Mouse (Mus musculus) urinary bladder, postnatal 10 days (tissue): ENCODE measurements around the gene Ppp4r3a.
A peak's percentile ranks its signal among the peaks of the same experiment; 100 is the strongest.
"Not testable (repeated sequence)": the region's sequence is repeated elsewhere in the genome, so short reads cannot be mapped to it uniquely, and the experiment has no call there.

Source experiments
- DNase-seq: peaks from one replicate; pipeline ENCODE4 v3.0.0; 2022; ENCODE audit warnings: low spot score

Gene Ppp4r3a

DNA sequence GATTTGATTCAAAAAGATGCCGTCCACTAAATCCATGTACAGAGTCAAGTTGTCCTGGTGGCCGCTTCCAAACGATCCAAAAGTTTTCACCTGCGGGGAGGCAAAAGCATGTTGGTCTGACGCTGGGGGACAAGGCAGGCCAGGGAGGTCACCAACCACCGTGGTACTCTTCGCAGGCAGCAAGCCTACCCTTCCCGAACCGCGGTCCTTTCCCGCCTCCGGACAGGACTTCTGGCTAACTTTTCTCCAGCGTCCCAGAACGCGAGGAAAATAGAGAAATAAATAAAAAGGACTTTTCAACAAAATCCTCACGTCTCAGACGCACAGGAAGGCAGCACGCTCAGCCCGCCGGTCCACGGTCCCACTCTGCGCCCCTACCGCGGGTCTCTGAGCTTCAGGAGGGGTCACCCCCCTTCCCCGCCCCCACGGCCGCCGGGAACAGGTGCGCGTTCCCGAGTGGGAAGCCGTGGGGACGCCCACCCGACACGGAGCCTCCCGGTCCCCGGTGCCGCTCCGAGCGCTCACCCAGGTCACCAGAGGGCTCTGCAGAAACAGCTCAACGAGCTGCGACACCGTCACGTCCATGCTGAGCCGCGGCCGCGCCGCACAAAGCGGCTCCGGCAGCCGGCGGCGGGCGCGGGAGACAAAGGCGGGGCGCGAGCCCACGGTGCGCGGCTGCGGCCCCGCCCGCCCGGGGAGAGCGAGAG lies 55.1 kb downstream of the Ppp4r3a start:
- no peak for DNase-seq

DNA sequence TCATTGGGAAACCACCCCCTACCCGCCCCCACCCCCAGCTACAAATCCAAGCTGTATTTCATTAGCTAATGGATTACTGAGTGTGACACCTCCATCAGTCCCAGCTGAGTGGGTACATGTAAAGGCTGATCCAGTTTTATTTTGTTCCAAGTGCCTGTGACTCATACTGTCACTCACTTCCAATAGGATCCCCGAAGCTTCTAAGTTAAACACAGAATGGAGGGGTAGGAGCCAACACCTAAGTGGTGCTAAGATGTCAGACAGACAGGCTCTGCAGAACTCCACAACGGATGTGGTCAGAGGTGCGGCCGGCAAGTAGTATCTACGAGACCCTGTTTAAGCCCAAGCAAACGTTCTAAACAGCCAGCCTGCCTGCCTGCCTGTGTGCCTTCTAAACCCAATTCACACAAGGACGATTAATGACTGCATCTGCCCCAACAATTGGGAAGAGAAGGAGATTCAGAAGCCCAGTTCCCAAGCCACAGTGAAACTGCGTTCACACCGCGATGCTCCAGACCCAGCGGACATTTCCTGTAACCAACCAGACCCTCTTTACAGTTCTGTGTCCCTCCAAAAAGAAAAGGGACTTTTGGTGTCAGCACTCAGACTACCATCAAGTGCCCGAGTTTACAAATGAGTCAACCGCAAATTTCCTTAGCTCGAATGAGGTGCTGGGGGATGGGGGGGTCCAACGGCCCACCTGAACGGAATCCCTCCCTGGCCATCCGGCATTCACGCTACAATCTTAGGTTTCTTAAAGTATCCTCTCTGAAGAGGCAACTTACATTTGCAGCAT lies 55.9 kb downstream of the Ppp4r3a start:
- no peak for DNase-seq

DNA sequence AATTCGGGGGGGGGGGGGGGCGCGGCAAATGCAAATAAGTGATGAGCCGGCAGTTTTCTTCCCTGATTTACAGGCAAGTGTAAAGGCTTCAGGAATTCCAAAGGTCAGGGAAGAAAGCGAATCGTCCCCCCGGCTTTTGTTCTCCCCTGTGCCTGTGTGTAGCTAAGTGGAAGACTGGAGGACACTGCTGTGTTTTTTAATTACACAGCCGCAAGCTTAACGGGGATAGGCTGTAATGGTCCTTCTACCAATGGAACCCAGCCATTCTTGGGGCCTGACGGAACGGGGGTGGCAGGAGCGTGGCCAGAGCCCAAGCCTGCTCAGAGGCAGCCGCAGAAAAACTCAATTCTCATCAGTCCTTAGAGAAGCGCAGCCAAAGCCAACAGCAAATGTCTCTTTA lies 56.6 kb downstream of the Ppp4r3a start:
- no peak for DNase-seq

DNA sequence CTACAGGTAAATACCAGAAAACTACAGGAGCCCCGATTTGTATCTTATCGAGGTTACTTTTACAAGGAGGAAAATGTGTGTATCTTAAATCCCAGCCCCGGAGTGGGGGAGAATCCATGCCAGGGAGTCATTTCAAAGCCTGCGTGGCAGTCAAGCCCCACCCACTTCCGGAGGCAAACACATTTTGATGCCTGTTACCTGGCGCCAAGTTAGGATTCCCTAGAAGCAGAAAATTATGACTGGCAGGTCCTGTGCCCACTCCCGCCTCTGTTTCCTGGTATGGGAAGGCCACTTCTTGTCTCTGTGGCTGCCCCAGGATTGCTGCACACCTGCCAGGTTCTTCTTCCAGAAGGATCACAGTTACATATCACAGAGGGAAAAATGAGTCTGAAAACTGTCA lies 57.0 kb downstream of the Ppp4r3a start:
- DNase-seq: no peak

DNA sequence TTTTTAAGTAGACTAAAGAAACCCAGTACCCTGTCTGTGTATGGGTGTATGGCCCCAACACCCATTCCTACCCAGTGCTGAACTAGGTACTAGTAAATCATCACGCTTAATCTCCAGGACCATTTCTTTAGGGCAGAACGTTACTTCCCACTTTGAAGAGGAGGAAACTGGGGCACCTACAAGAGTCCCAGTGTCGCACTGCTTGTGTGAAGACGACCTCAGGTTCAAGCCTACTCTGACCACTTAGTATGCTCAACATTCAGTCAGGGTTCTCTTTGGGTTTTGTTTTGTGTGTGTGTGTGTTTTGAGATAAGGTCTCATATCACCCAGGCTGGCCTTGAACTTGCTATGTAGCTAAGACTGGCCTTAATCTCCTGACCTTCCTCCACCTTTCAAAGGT lies 57.5 kb downstream of the Ppp4r3a start:
- DNase-seq: no peak

DNA sequence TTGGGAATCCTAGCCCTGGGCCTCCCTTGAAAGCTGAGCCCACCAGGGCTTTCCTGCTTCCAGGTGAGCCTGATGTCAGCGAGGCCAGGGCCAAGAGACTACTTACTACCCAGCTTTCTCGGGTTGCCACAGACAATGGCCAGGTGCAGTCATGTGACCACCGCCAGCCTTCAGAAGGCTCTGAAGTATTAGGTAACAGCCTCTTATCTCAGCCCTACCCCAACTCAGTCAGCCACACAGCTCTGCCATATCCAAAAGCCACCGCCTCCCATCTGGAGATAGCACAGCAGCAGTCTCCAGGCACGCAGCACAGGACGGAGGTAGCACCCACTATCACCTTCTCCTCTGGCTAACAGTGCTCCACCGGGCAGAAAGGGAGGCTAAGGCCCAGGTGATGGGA lies 58.1 kb downstream of the Ppp4r3a start:
- peak; percentile 6 for DNase-seq

DNA sequence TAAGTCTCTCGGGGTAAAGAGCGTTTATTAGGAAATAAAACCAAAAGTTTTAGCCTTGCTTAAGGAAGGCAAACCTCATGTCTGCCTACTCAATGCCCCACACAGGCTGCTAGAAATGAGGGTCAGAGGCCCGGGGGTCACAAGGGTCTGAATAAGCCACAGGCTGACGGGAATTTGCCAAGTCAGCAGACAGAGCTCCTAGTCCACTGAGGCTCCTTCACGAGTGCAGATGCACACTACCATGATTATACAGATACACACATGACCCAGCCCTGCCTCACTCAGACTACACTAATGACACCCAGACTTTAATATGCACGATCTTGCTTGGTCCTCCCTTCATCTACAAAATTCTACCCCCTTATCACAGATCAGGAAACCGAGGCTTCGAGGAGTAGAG lies 58.7 kb downstream of the Ppp4r3a start:
- peak; percentile 3 for DNase-seq

DNA sequence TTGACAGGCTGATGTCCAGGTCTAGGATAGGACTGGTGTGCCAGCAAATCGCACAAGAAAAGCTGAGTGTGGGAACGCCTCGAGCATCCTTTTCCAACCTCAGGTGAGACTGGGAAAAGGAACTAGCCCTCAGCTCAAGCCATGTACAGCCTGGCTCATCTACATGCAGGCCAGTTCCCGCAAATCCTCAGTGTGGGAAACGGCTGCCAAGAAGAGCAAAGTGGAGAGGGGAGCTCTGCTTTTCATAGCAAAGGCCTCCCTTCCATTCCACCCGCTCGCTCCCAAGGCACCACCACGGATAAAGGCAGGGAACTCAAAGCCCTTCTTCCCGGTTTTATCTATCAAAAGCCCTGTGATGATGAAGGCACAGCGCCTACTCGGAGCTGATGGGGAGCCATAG lies 60.4 kb downstream of the Ppp4r3a start:
- no peak for DNase-seq

DNA sequence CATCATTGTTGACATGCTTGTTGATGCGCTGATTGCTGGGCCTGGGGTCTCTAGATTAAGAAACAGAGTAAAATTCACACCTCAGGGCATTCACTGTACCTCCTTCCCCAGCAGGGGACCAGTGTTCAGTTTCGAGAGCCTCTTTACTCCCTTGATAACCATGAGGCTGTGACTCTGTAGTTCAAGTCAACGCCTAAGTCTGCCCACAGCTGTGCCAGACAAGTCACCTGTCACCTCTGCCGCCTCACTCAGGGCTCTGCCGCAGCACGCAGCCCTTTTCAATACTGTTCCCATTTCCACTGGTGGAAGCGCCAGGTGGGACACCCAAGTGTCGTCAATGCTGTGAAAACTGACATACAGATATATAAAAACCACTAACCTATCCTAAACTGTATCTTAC lies 61.1 kb downstream of the Ppp4r3a start:
- DNase-seq: no peak

DNA sequence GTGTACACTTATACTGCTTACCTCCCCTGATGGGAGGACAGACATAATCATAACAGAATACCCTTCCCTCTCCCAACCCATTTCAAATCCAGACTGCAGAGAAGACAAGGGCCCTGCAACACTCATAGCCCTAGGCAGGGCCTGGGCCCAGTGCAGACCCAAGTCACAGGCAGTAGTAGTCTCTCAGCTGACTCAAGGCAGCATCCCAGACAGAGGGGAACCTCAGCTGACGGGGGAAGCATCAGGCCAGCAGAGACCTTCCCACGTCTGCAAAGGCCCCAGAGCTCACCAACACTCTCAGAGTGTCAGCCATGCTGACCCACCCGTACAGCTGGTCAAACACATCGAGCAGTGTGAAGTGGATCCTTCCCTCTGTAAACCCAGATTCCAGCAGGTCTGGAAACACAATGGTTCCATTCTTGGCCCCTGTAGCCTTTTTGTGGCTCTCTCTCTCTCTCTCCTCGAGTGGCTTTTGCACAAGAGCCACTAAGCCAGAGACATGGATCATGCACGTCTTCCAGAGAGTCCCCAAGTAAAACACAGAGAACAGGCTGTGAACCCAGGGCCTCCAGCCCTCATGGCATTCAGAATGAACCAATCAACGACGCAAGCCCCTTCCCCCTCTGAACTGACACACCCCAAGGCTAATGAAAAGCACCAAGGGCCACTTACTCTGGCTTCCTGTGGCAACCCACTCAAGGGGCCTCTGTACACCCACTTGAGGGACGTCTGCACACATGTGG lies 61.8 kb downstream of the Ppp4r3a start:
- DNase-seq: no peak

DNA sequence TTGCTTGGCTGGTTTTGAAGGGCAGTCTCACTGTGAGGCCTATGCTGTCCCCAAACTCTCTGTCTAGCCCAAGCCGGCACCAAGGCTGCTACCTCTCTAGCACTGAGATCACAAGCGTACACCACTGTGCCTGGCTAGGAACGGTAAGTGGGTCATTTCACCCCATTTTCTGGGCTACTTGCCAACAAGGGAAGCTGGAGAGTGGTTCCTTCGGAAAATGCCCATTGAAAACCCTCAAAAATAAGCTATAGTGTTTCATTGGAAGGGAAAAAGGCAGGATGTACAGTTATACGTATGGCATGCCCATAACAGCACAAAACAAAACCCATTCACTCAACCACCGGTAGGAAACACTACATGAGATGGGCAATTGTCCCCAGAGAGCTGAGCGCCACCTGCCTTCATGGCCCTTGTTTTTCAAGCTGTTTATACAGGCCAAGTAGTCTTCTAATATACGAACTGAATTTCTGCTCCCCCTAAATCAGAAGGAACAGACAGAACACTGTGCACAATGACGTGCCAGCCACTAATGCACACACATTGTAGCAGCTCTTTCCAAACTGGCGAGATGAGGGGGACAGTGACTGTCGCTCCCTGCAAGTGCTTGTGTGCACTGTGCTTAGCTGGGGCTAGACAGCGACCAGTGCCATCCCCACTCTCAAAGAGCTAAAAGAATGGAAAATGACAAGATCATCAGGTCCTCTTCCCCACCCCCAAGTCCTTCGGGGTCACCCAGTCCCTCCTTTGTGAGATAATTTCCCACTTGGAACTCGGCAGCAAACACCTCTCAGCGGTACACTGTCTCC lies 63.1 kb downstream of the Ppp4r3a start:
- DNase-seq: no peak

DNA sequence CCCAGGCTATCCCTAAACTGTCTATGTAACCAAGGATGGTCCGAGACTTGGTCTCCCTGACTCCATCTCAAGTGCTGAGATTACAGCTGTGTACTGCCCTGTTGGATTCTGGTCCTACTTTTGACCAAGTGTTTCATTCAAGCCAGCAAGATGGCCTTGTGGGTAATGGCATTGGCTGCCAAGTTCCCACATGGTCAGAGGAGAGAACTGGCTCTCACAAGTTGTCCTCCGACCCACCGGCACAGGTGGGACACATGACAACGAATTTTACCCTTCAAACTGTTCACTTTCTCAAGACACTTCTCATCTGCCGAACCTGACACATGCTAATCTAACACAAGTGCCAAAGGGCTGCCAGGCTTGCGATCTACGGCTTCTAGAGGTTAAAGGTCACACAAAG lies 64.1 kb downstream of the Ppp4r3a start:
- no peak for DNase-seq

DNA sequence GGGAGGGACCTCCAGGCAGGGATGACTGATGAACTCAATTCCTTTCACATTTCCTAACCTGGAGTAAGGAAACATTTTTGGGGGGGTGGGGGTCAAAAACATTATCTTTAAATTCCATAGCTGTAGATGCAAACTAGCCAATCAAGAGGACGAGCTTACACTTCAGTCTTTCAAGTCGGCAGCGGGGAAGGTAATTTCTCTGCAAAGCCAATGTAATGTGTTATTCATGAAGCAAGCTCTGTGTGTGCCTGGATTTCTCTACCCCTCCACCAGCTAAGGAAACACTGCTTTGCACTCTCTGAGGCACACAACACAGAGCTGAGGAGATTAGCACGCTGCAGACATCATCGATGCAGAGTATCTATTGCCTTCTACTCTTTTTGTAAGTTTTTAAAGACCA lies 64.5 kb downstream of the Ppp4r3a start:
- DNase-seq: no peak

DNA sequence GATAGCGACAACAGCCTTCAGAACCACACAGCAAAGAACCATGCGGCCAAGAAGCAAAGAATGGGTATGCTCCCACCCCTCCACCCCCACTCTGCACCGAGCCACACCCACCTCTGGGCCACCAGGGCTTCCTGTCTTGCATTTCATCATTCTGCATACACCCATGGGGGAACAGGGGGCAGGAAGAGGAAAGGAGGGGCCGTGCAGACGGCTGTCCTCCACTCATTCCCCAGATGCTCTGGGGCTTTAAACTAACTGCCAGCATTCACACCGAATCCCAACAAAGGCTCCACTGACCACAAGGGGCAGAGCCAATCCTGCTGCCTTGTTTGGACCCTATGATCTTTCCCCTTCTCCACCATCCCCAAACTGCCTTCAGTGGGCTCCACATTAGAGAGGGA lies 65.5 kb downstream of the Ppp4r3a start:
- no peak for DNase-seq

DNA sequence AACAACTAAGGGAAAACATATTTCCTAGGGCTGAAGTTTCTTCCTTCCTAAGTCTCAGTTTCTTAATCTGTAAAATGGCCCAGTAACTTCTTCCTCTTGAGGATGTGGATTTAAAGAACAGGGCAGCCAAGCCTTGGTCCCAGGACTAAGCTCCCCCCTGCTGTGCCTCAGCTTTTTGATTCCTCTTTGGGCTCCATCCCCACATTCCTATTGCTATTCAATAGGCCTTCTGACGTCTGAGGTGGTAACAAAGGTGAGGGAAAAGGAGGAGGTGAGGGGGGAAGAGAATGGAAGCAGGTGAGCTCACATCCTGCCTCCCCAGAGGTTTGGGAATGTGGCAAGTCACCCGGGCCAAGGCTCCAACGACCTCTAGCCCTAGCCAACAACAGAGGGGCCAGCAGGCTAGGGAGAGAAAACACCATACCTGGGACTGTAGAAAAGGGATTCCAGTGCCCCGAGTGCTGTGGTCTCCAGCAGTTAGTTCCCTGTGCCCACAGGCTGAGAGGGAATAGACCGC lies 67.0 kb downstream of the Ppp4r3a start:
- DNase-seq: no peak

DNA sequence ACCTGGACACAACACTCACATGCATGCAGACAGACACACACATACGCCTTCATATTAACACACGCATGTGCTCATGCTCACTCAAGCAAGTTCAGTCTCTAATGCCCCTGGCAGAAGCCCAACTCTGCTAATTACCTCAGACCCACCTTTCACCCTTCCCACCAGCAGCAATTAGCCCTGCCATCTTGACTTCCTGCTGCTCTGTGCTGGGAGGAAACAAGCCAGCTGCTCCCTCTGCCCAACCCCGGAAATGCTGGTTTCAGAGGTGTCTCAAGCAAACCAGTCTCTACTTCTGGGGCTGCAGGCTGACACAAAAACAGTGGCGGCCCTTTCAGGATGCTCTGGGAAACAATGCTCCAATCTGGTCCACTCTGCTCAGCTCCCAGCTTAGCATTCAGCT lies 67.6 kb downstream of the Ppp4r3a start:
- no peak for DNase-seq

DNA sequence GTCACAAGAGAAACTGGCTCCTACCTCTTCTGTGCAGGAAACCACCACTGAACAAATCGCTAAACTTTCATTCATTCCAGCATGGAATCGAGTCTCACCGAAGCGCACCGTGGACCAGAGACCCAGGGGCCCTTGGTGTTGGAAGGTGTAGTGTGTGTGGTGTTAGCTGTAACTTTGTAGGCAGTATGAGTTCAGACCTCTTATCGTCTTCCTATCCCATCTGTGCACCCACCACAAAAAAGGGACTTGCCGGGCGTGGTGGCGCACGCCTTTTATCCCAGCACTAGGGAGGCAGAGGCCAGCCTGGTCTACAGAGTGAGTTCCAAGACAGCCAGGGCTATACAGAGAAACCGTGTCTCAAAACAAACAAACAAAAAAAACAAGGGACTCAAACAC lies 68.3 kb downstream of the Ppp4r3a start:
- DNase-seq: no peak

DNA sequence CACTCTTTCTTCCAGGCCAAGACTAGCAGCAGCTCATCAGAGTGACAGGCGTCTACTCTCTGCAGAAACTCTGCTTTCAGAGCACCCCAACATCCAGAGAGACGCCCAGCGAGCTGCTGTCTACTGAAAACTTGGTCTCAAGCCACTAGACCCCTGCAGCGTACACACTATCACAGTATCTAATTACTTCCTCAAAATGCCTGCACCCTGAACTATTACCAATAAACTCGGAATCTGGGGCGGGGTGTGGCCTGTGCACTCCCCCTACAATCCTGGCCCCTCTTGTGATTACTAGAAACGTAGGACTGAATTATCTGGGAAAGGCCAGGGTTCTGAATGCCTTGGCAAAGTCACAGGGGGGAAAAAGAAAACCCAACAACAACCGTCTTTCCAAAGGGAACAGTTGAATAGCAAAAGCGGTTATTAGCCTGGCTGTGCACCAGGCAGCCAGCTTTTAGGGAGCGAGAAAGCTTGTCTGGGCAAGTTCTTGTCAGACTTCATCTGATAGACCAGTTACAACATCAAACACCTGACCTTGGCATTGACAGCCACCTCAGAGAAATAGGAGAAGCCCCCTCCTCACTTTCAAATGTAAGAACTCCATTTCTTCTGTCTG lies 68.8 kb downstream of the Ppp4r3a start:
- DNase-seq: no peak

DNA sequence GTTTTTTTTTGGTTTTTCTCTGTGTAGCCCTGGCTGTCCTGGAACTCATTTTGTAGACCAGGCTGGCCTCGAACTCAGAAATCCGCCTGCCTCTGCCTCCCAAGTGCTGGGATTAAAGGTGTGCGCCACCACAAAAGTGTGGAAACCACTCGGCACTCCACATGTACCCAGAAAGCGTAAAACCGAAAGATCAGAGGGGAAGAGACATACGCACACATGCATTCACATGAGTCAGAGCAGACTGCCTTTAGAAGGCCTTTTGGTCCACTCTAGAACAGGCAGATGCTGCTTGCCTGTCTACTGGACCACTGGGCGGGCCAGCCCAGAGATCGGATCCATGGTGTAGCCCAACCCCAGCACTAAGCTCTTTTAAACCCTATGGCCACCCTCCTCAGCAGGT lies 69.8 kb downstream of the Ppp4r3a start:
- not testable (repeated sequence) for DNase-seq

DNA sequence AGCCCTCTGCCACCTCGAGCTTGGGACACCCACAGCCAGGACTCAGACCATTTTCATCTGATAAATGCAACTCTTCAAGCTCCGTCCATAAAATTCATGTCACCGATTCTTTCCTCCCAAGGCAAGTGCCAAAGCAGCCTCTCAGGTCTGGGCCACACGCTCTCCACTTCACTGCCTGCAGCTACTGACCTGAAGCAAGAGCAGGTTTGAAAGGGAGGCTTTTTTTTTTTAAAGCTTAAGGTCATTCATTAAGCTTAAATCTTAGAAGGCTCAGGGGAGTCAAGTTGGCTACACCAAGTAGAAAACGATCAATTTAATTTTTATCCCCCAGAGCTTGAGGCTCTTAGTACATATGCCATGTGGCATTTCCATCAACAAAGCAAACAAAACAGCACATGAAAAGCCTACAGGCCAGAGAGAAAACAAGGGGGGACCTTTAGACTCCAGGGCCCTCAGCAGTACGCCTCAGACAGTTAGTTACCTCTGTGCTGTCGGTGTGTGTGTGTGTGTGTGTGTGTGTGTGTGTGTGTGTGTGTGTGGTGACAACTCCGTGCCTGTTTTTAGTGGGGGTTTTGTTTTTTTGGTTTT lies 70.3 kb downstream of the Ppp4r3a start:
- DNase-seq: no peak
